8 mouse cellular contexts compared by ENCODE assay signal in genomic region chr2:130629839-130630203, GRCm38 (mm10). TPM values are rescaled to one million over a fixed set of nuclear protein-coding genes. Genes with fewer than 3 reads are reported as not detected.
A peak's percentile ranks its signal among the peaks of the same experiment; 100 is the strongest.
DNase-seq lines count a peak whose midpoint lies in the region; ATAC-seq and TF ChIP-seq lines count a peak whose summit lies in the region.

TSS of gene Fastkd5 (minus strand) at chr2:130630027.
TSS of gene Ubox5 (minus strand) at chr2:130630038.

- peak within 1 kb of the TSS; percentile 81 for H3K4me2 ChIP-seq in forebrain, embryonic 11.5 days (ENCODE audit: low read depth, low read length, severe bottlenecking)
- peak within 1 kb of the TSS; percentile 85 for H3K4me2 ChIP-seq in heart, embryonic 16.5 days (ENCODE audit: low read depth, low read length)
- H3K4me2 ChIP-seq in liver, embryonic 16.5 days (ENCODE audit: low read depth, low read length) = peak within 1 kb of the TSS; percentile 89
- H3K4me2 ChIP-seq in neural tube, embryonic 13.5 days = peak within 1 kb of the TSS; percentile 98

- peak; percentile 61 to 72 for DNase-seq in CD8-positive naive resting alpha-beta T cell, adult 2 months (ENCODE audit: low read depth in 2 of 2, low spot score in 2 of 2)
- DNase-seq in c-Kit-positive CD71-positive TER-119-negative erythroid progenitor cells, embryonic 14.5 days (ENCODE audit: low read depth) = peak; percentile 86
- DNase-seq in forebrain, embryonic 11.5 days (ENCODE audit: low spot score) = peak; percentile 88
- DNase-seq in kidney, postnatal 36 days = peak; percentile 93 to 97

- peak; percentile 61; the same call in 1 of the 2 replicates for TF ChIP-seq POLR2A in testis, adult 2 months (IDR thresholded peaks at IDR 0.05; ENCODE audit: control insufficient read depth, low read depth, low read length)

- peaks cover 9% of the 10 kb centered on the region for H3K27me3 ChIP-seq in forebrain, embryonic 11.5 days (ENCODE audit: control insufficient read depth, insufficient read depth, low read length)
- H3K27me3 ChIP-seq in heart, embryonic 16.5 days (ENCODE audit: control insufficient read depth, insufficient read depth, low read length) = peaks cover 13% of the 10 kb centered on the region
- peaks cover 20% of the 10 kb centered on the region for H3K27me3 ChIP-seq in liver, embryonic 16.5 days (ENCODE audit: control insufficient read depth, insufficient read depth, low read depth, low read length)
- H3K27me3 ChIP-seq in neural tube, embryonic 13.5 days = peaks cover 17% of the 10 kb centered on the region
- H3K27me3 ChIP-seq in testis, adult 2 months (ENCODE audit: control insufficient read depth, insufficient read depth, low read length) = no peaks in the 10 kb centered on the region

- H3K36me3 ChIP-seq in forebrain, embryonic 11.5 days (ENCODE audit: control insufficient read depth, insufficient read depth, low read length) = peaks cover 4% of the 10 kb centered on the region; the same call in 1 of the 2 replicates
- peaks cover 13% of the 10 kb centered on the region; the same call in 1 of the 2 replicates for H3K36me3 ChIP-seq in heart, embryonic 16.5 days (ENCODE audit: control insufficient read depth, insufficient read depth)
- peaks cover 7% of the 10 kb centered on the region for H3K36me3 ChIP-seq in liver, embryonic 16.5 days (ENCODE audit: control insufficient read depth, insufficient read depth)
- H3K36me3 ChIP-seq in neural tube, embryonic 13.5 days = peaks cover 33% of the 10 kb centered on the region
- no peaks in the 10 kb centered on the region; the same call in 1 of the 2 replicates for H3K36me3 ChIP-seq in testis, adult 2 months (ENCODE audit: control insufficient read depth, insufficient read depth, low read length)

- peak within 1 kb of the TSS; percentile 92 for H3K9ac ChIP-seq in forebrain, embryonic 11.5 days (ENCODE audit: low read length)
- H3K9ac ChIP-seq in heart, embryonic 16.5 days (ENCODE audit: low read length) = peak within 1 kb of the TSS; percentile 95
- H3K9ac ChIP-seq in liver, embryonic 16.5 days (ENCODE audit: low read depth, low read length) = peak within 1 kb of the TSS; percentile 94
- H3K9ac ChIP-seq in neural tube, embryonic 13.5 days = peak within 1 kb of the TSS; percentile 91

- H3K4me3 ChIP-seq in forebrain, embryonic 11.5 days (ENCODE audit: low read depth, low read length) = peak within 1 kb of the TSS; percentile 99
- H3K4me3 ChIP-seq in heart, embryonic 16.5 days (ENCODE audit: low read length) = peak within 1 kb of the TSS; percentile 97
- H3K4me3 ChIP-seq in liver, embryonic 16.5 days (ENCODE audit: low read depth, low read length) = peak within 1 kb of the TSS; percentile 99
- peak within 1 kb of the TSS; percentile 75 for H3K4me3 ChIP-seq in neural tube, embryonic 13.5 days
- H3K4me3 ChIP-seq in testis, adult 2 months (ENCODE audit: control insufficient read depth, low read depth, low read length) = peak within 1 kb of the TSS; percentile 98

- peak within 1 kb of the TSS; percentile 50; the same call in 1 of the 2 replicates for H3K27ac ChIP-seq in forebrain, embryonic 11.5 days (ENCODE audit: low read depth, low read length)
- H3K27ac ChIP-seq in heart, embryonic 16.5 days (ENCODE audit: low read length) = peak within 1 kb of the TSS; percentile 76
- H3K27ac ChIP-seq in liver, embryonic 16.5 days (ENCODE audit: low read length) = peak within 1 kb of the TSS; percentile 80
- H3K27ac ChIP-seq in neural tube, embryonic 13.5 days (replicated peaks) = peak within 1 kb of the TSS; percentile 46
- H3K27ac ChIP-seq in testis, adult 2 months (ENCODE audit: control insufficient read depth, insufficient read depth, low read depth, low read length) = peak within 1 kb of the TSS; percentile 77

- ATAC-seq in forebrain, embryonic 11.5 days (replicated peaks; ENCODE audit: low FRiP score) = peak; percentile 80
- ATAC-seq in heart, embryonic 16.5 days (replicated peaks; ENCODE audit: extremely low read depth, insufficient read depth, low FRiP score) = peak; percentile 82
- ATAC-seq in liver, embryonic 16.5 days (ENCODE audit: low read depth) = peak; percentile 86
- peak; percentile 85 for ATAC-seq in neural tube, embryonic 13.5 days (ENCODE audit: low read depth)

- H3K4me1 ChIP-seq in forebrain, embryonic 11.5 days (replicated peaks; ENCODE audit: control insufficient read depth, insufficient read depth, low read length) = peaks cover 18% of the 10 kb centered on the region
- H3K4me1 ChIP-seq in heart, embryonic 16.5 days (ENCODE audit: control insufficient read depth, insufficient read depth, low read length) = peaks cover 16% of the 10 kb centered on the region
- H3K4me1 ChIP-seq in liver, embryonic 16.5 days (ENCODE audit: control insufficient read depth, low read depth, low read length) = peaks cover 13% of the 10 kb centered on the region
- peaks cover 25% of the 10 kb centered on the region for H3K4me1 ChIP-seq in neural tube, embryonic 13.5 days (replicated peaks)
- H3K4me1 ChIP-seq in testis, adult 2 months (ENCODE audit: control insufficient read depth, insufficient read depth, low read length) = peaks cover 10% of the 10 kb centered on the region

- no peaks in the 10 kb centered on the region for H3K9me3 ChIP-seq in forebrain, embryonic 11.5 days (ENCODE audit: control insufficient read depth, low read length)
- no peaks in the 10 kb centered on the region for H3K9me3 ChIP-seq in heart, embryonic 16.5 days (replicated peaks; ENCODE audit: control insufficient read depth, low read length)
- no peaks in the 10 kb centered on the region for H3K9me3 ChIP-seq in liver, embryonic 16.5 days (replicated peaks; ENCODE audit: control insufficient read depth, low read length)
- no peaks in the 10 kb centered on the region for H3K9me3 ChIP-seq in neural tube, embryonic 13.5 days

- TF ChIP-seq CTCF in testis, adult 2 months (IDR thresholded peaks at IDR 0.05; ENCODE audit: control insufficient read depth, insufficient read depth, insufficient replicate concordance, low read depth, low read length) = no peak

- 1% methylated on average over 22 of the region's 25 CpGs for WGBS in forebrain, embryonic 11.5 days
- WGBS in heart, embryonic 16.5 days = under 1% methylated on average over 24 of the region's 25 CpGs
- WGBS in liver, embryonic 16.5 days (ENCODE audit: insufficient replicate concordance) = under 1% methylated on average over 25 of the region's 25 CpGs
- WGBS in neural tube, embryonic 13.5 days = 0% methylated on average over 25 of the region's 25 CpGs

RNA-seq across cellular contexts. Expression of gene Fastkd5, which starts in this region (rescaled TPM):
- 20.5 and 21.5 TPM in 2 replicates for polyA plus RNA-seq in forebrain, embryonic 11.5 days (2014; fragmentation: Nextera tagmentation; extraction: Ambion mirVana)
- polyA plus RNA-seq in heart, embryonic 16.5 days (2015; fragmentation: Nextera tagmentation; extraction: Ambion mirVana) = 13.3 and 13.9 TPM in 2 replicates
- 7.9 and 8.8 TPM in 2 replicates for polyA plus RNA-seq in liver, embryonic 16.5 days (2015; fragmentation: Nextera tagmentation; extraction: Ambion mirVana)
- polyA plus RNA-seq in neural tube, embryonic 13.5 days (2015; fragmentation: Nextera tagmentation; extraction: Ambion mirVana) = 13.1 and 13.8 TPM in 2 replicates
- polyA plus RNA-seq in testis, adult 2 months (2012; rRNA removed) = 1.2 and 1.6 TPM in 2 replicates

RNA-seq across cellular contexts. Expression of gene Ubox5, which starts in this region (rescaled TPM):
- 17.8 and 21.5 TPM in 2 replicates for polyA plus RNA-seq in forebrain, embryonic 11.5 days (2014; fragmentation: Nextera tagmentation; extraction: Ambion mirVana)
- 6.5 and 8.2 TPM in 2 replicates for polyA plus RNA-seq in heart, embryonic 16.5 days (2015; fragmentation: Nextera tagmentation; extraction: Ambion mirVana)
- polyA plus RNA-seq in liver, embryonic 16.5 days (2015; fragmentation: Nextera tagmentation; extraction: Ambion mirVana) = 4.1 and 4.5 TPM in 2 replicates
- polyA plus RNA-seq in neural tube, embryonic 13.5 days (2015; fragmentation: Nextera tagmentation; extraction: Ambion mirVana) = 10.8 and 12.4 TPM in 2 replicates
- polyA plus RNA-seq in testis, adult 2 months (2012; rRNA removed) = 7.7 and 8.0 TPM in 2 replicates

Comparison
In these comparisons a context has a peak if more than half of its experiments do, and no peak if none do; other contexts are left out.
1. Peak in every context shown above with its lines: DNase-seq, ATAC-seq, H3K4me3 ChIP-seq and H3K27ac ChIP-seq.